Mouse (Mus musculus) spleen, adult 2 months (tissue): Measurements from ENCODE around the gene Wars.

ENCODE experiments used
- CTCF ChIP-seq: fragments of 200-500 bp; IDR thresholded peaks from 2 replicates; pipeline ENCODE4 v1.5.1; 2011; ENCODE audit warnings: mild to moderate bottlenecking, inconsistent platforms; ENCODE audit not compliant: insufficient read depth, insufficient read length, insufficient replicate concordance; ENCODE audit errors: extremely low read depth
- POLR2A ChIP-seq: fragments of 200-500 bp; IDR thresholded peaks from 2 replicates; pipeline ENCODE4 v1.6.1; 2011; ENCODE audit warnings: low read depth, low read length, inconsistent platforms

GRCm38 (mm10) chr12:108856186-108856585, 37.8 kb downstream of the Wars start:
- TF ChIP-seq POLR2A (no peak), CTCF (no peak)
